Mouse (Mus musculus) liver, embryonic 14.5 days (tissue): ENCODE measurements around the gene Rabif. TPM values are rescaled to one million over a fixed set of nuclear protein-coding genes. Genes with fewer than 3 reads are reported as not detected.

Experiments
- ATAC-seq: fragments of 200-750 bp; cut with Nextera tagmentation; 2 replicates; pipeline ENCODE4 v1.8.0; 2017; ENCODE audit warnings: moderate number of reproducible peaks, mild to moderate bottlenecking, moderate library complexity; ENCODE audit not compliant: insufficient read depth
- DNase-seq, 3 experiments: peaks; one replicate each; pipeline ENCODE4 v3.0.0-alpha.2; 2012 to 2013; ENCODE audit warnings: low read depth in 3 of 3, low spot score in 3 of 3
- H3K27ac ChIP-seq: fragments of 300-500 bp; sonication (generic); 2 replicates; pipeline ENCODE4 v1.5.1; 2014; ENCODE audit warnings: moderate library complexity, mild to moderate bottlenecking, control low read depth, inconsistent platforms
- H3K27me3 ChIP-seq: fragments of 300-500 bp; sonication (generic); 2 replicates; pipeline ENCODE4 v1.6.1; 2014; ENCODE audit warnings: mild to moderate bottlenecking, low read length, moderate library complexity; ENCODE audit not compliant: control insufficient read depth, insufficient read depth
- H3K36me3 ChIP-seq: fragments of 300-500 bp; sonication (generic); replicated peaks from 2 replicates; pipeline ENCODE4 v1.6.1; 2014; ENCODE audit warnings: low read depth; ENCODE audit not compliant: control insufficient read depth, insufficient read depth
- H3K4me1 ChIP-seq, 2 experiments: fragments of 200-500 bp in 1 of 2; fragments of 300-500 bp in 1 of 2; sonication (generic) in 1 of 2; replicated peaks; 2 replicates each; pipeline ENCODE4 v1.6.1; 2012 to 2014; ENCODE audit warnings: antibody characterized with exemption in 1 of 2, inconsistent platforms in 1 of 2, low read length in 1 of 2; ENCODE audit not compliant: control insufficient read depth in 2 of 2, insufficient read depth in 2 of 2
- H3K4me2 ChIP-seq: fragments of 300-500 bp; sonication (generic); 2 replicates; pipeline ENCODE4 v1.6.1; 2014; ENCODE audit warnings: low read depth, mild to moderate bottlenecking, control low read depth, moderate library complexity
- H3K4me3 ChIP-seq, 2 experiments: fragments of 200-500 bp in 1 of 2; fragments of 300-500 bp in 1 of 2; sonication (generic) in 1 of 2; 2 replicates each; pipeline ENCODE4 v1.5.1; 2012 to 2014; ENCODE audit warnings: low read depth in 2 of 2, low read length in 2 of 2, mild to moderate bottlenecking in 2 of 2, control low read depth in 1 of 2, inconsistent platforms in 1 of 2, moderate library complexity in 1 of 2; ENCODE audit not compliant: insufficient read depth in 1 of 2
- H3K9ac ChIP-seq: fragments of 300-500 bp; sonication (generic); replicated peaks from 2 replicates; pipeline ENCODE4 v1.6.1; 2014; ENCODE audit warnings: mild to moderate bottlenecking, control low read depth, moderate library complexity
- H3K9me3 ChIP-seq: fragments of 300-500 bp; sonication (generic); 2 replicates; pipeline ENCODE4 v1.6.1; 2016; ENCODE audit warnings: low read length, mixed read lengths; ENCODE audit not compliant: control insufficient read depth
- CTCF ChIP-seq: IDR thresholded peaks from 2 replicates; pipeline ENCODE4 v1.5.1; 2016; ENCODE audit warnings: antibody characterized with exemption, low read depth, control low read depth
- EP300 ChIP-seq: IDR thresholded peaks from 2 replicates; pipeline ENCODE4 v1.6.1; 2016; ENCODE audit warnings: antibody characterized with exemption, low read depth
- WGBS: fragments of 180-500 bp; shearing (Covaris S2); extraction: QIAGEN DNeasy Blood & Tissue Kit; methylation state at CpG from one replicate; pipeline ENCODE4 v1.1.7; 2014; ENCODE audit not compliant: insufficient replicate concordance; 5-methylcytosine and 5-hydroxymethylcytosine counted together
- polyA plus RNA-seq, 2 experiments: library from polyadenylated mRNA; depleted of rRNA in 1 of 2; stranded (reverse) in 1 of 2; unstranded in 1 of 2; fragments of >200 nt; fragmentation: Nextera tagmentation in 1 of 2; extraction: Ambion mirVana in 1 of 2; gene quantifications; 2 replicates each; pipeline versions ENCODE4 v1.2.1 to v1.2.3; 2012 to 2014

The Rabif gene
- polyA plus RNA-seq, 2 experiments = 9.7 to 16.8 TPM

GRCm38 (mm10) chr1:134495216-134495539 lies 730 bp downstream of the Rabif start:
- WGBS = 20% methylated on average over 5 of the region's 5 CpGs
- H3K4me1 ChIP-seq = peaks cover 6 to 20% of the 10 kb centered on the region in 2 experiments; a peak in 2 of 4 replicates
- H3K4me3 ChIP-seq = peak overlapping the region; percentile 69 to 82
- DNase-seq (no peak), ATAC-seq (no peak)
- peak overlapping the region; percentile 89 for H3K27ac ChIP-seq
- H3K4me2 ChIP-seq = peak overlapping the region; percentile 98
- TF ChIP-seq CTCF (no peak), EP300 (no peak)
- H3K9ac ChIP-seq = peak overlapping the region; percentile 88
- no peaks in the 10 kb centered on the region for H3K9me3 ChIP-seq
- peaks cover 6% of the 10 kb centered on the region for H3K36me3 ChIP-seq
- H3K27me3 ChIP-seq = no peaks in the 10 kb centered on the region

- TF ChIP-seq CTCF (no peak), EP300 (no peak)
- no peak overlapping the region for H3K9ac ChIP-seq
- H3K4me3 ChIP-seq = peak overlapping the region; percentile 12 to 82; a peak in 1 of 4 replicates
Observed at GRCm38 (mm10) chr1:134495991-134496390, 1.5 kb downstream of the Rabif start.

DNA sequence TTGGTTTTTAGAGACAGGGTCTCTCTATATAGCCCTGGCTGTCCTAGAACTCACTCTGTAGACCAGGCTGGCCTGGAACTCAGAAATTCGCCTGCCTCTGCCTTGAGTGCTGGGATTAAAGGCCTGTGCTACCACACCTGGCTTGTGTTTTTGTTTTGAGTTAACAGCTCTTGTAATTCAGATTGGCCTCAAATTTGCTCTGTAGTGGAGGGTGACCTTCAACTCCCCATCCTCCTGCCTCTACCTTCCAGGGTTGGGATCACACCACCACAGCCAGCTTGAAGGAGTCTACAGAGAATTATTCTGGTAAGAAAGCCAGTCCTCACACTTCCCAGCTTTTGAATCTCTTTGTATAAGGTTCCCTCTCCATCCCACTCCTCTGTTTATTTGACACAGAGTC lies 6.5 kb downstream of the Rabif start:
- no peak overlapping the region for H3K27ac ChIP-seq
- H3K9me3 ChIP-seq = no peaks in the 10 kb centered on the region
- H3K4me2 ChIP-seq = no peak overlapping the region
- no peak for TF ChIP-seq EP300
- TF ChIP-seq CTCF = no peak
- DNase-seq (no peak), ATAC-seq (no peak)
- peaks cover 0 to 3% of the 10 kb centered on the region in 2 experiments; a peak in 2 of 4 replicates for H3K4me1 ChIP-seq
- no peaks in the 10 kb centered on the region; the same call in none of the 2 replicates for H3K36me3 ChIP-seq
- WGBS = 76% methylated on average over 1 of the region's 1 CpGs
- H3K27me3 ChIP-seq = no peaks in the 10 kb centered on the region
- no peak overlapping the region for H3K4me3 ChIP-seq
- no peak overlapping the region for H3K9ac ChIP-seq

More at GRCm38 (mm10) chr1:134495991-134496390, 1.5 kb downstream of the Rabif start:
- Histone ChIP-seq H3K36me3 (no peaks in the 10 kb centered on the region; the same call in 1 of the 2 replicates), H3K27me3 (no peaks in the 10 kb centered on the region), H3K4me1 (peaks cover 6 to 17% of the 10 kb centered on the region in 2 experiments; a peak in 2 of 4 replicates), H3K9me3 (no peaks in the 10 kb centered on the region), H3K4me2 (peak overlapping the region; percentile 98), H3K27ac (no peak overlapping the region)
- ATAC-seq = no peak
- WGBS = 88% methylated on average over 10 of the region's 10 CpGs
- no peak for DNase-seq

GRCm38 (mm10) chr1:134506201-134506600 lies 11.8 kb downstream of the Rabif start:
- DNase-seq (no peak), ATAC-seq (no peak)
- H3K36me3 ChIP-seq = peaks cover 8% of the 10 kb centered on the region
- H3K4me2 ChIP-seq = no peak overlapping the region
- H3K27me3 ChIP-seq = no peaks in the 10 kb centered on the region
- H3K4me3 ChIP-seq = no peak overlapping the region
- no peaks in the 10 kb centered on the region for H3K9me3 ChIP-seq
- no peak overlapping the region for H3K9ac ChIP-seq
- 82% methylated on average over 8 of the region's 8 CpGs for WGBS
- TF ChIP-seq EP300 (no peak), CTCF (no peak)
- H3K27ac ChIP-seq = no peak overlapping the region
- no peaks in the 10 kb centered on the region for H3K4me1 ChIP-seq

- no peak for ATAC-seq
- Histone ChIP-seq H3K27me3 (peaks cover 28% of the 10 kb centered on the region), H3K27ac (no peak overlapping the region), H3K4me3 (no peak overlapping the region), H3K4me2 (no peak overlapping the region), H3K4me1 (no peaks in the 10 kb centered on the region), H3K9ac (no peak overlapping the region), H3K36me3 (peaks cover 8% of the 10 kb centered on the region), H3K9me3 (no peaks in the 10 kb centered on the region)
- TF ChIP-seq CTCF = no peak; the same call in 1 of the 2 replicates
- no peak for TF ChIP-seq EP300
- 14% methylated on average over 7 of the region's 7 CpGs for WGBS
- DNase-seq = no peak
Observed at GRCm38 (mm10) chr1:134510018-134510417, 15.6 kb downstream of the Rabif start.
